Mouse (Mus musculus) E14TG2a.4 (cell line): ENCODE data around the gene Slc25a33.

Experiments
- CTCF ChIP-seq: conservative IDR thresholded peaks from 2 replicates; pipeline ENCODE4 v1.5.1; 2014; ENCODE audit warnings: low read length
- NANOG ChIP-seq: IDR thresholded peaks from 2 replicates; pipeline ENCODE4 v1.6.1; 2014; ENCODE audit warnings: borderline replicate concordance, low read length, mixed read lengths
- POU5F1 ChIP-seq: IDR thresholded peaks from 2 replicates; pipeline ENCODE4 v1.6.1; 2014; ENCODE audit warnings: low read length, borderline replicate concordance

GRCm38 (mm10) chr4:149702210-149702979, 71.7 kb downstream of the Slc25a33 start, which contains the start of gene Pik3cd:
- no peak for TF ChIP-seq CTCF
- no peak for TF ChIP-seq POU5F1
- TF ChIP-seq NANOG = no peak
